Mouse (Mus musculus): Measurements from ENCODE around the gene Mrpl24.

DNA sequence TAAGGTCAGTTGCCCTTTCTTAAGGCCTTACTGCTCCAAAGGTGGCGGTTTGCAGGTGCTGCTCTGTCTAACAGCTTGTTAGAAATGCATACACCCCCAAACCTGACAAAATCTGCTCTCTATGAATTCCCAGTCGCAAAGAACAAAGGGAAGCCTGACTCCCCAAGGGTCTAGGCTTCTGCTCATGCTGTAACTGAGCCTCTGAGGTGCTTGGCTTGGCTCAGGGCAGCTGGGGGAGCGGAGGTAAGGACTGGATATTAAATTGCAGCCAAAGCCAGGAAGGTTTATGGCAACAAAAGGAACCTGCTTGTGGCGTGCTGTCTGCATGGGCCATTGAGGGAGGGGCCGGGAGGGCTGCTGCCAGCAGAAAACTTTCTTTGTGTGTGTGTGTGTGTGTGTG is 15.5 kb upstream of the Mrpl24 start:
- TF ChIP-seq POLR2A (IDR thresholded peaks at IDR 0.05; ENCODE audit: control insufficient read depth, low read depth, low read length) (no peak), CTCF (IDR thresholded peaks at IDR 0.05; ENCODE audit: control insufficient read depth, insufficient read depth, insufficient replicate concordance, low read depth, low read length) (no peak)

All from testis, adult 2 months (tissue).